Mouse (Mus musculus) thymus, adult 2 months (tissue): ENCODE measurements at regions not wholly inside any gene's neighbourhood (a gene's known extent, or its start where the extent isn't known, plus 50 kb on each side); places are given as distances from the start of the nearest gene placed in this dataset.

ENCODE experiments used
- CTCF ChIP-seq: fragments of 200-500 bp; IDR thresholded peaks from 2 replicates; pipeline ENCODE4 v1.5.1; 2012; ENCODE audit warnings: mild to moderate bottlenecking, control low read depth, low read length, moderate library complexity, borderline replicate concordance; ENCODE audit not compliant: control insufficient read depth, poor library complexity, insufficient read depth; ENCODE audit errors: extremely low read depth
- POLR2A ChIP-seq: fragments of 200-500 bp; IDR thresholded peaks from 2 replicates; pipeline ENCODE4 v1.6.1; 2012; ENCODE audit warnings: mild to moderate bottlenecking, low read length, control low read depth, moderate library complexity; ENCODE audit not compliant: control insufficient read depth, poor library complexity, insufficient read depth; ENCODE audit errors: extremely low read depth

DNA sequence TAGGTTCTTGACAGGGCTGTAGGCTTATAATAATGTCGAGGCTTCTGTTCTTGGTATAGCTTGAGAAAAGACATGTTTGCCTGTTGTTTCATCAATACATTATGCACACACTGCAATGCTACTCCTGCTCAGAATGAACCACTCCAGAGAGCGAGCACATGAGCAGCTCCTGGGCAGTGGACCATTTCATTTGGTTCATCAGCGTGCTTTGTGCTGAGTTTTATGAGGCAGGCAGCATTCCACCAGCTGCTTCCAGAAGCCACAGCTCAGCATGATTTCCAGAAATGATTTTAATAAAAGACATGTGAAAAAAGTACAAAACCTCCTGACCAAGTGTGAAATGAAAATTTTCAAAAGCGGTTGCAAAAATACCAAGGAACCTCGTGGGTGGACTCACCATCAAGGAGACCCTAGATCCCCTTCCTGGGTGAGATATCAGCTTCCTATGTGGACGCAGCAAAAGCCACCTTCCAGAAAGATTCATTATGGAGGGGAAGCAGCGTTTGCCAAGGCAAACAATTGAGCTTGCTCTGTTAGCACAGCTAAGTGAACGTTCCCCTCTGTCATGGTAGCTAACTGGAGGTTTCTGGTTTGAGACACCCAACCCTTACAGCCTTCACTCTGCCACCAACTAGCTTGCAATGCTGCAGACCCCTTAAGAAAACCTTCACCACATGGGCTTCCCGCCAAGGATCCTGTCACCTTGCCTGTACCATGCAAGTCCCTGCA, 104.1 kb downstream of the Cxcl12 start:
- TF ChIP-seq POLR2A (no peak), CTCF (no peak)
